Mouse (Mus musculus): ENCODE measurements around the gene Sgms1. TPM values are rescaled to one million over a fixed set of nuclear protein-coding genes. Genes with fewer than 3 reads are reported as not detected.

The Sgms1 gene
- total RNA-seq, 2 experiments from 2014 or later: 84.4 to 112 TPM

- no peak for ATAC-seq (replicated peaks; ENCODE audit: low FRiP score, poor library complexity, severe bottlenecking)
Observed at GRCm38 (mm10) chr19:32230301-32230700, 159.2 kb downstream of the Sgms1 start.

GRCm38 (mm10) chr19:32229776-32230175, 159.7 kb downstream of the Sgms1 start:
- no peak for ATAC-seq (replicated peaks; ENCODE audit: low FRiP score, poor library complexity, severe bottlenecking)

- peak; percentile 82 for ATAC-seq (replicated peaks; ENCODE audit: low FRiP score, poor library complexity, severe bottlenecking)
Observed at GRCm38 (mm10) chr19:32227175-32227574, 162.3 kb downstream of the Sgms1 start.

- no peak for ATAC-seq (replicated peaks; ENCODE audit: low FRiP score, poor library complexity, severe bottlenecking)
Observed at GRCm38 (mm10) chr19:32225097-32225490, 164.4 kb downstream of the Sgms1 start.

- ATAC-seq (replicated peaks; ENCODE audit: low FRiP score, poor library complexity, severe bottlenecking): no peak
Observed at GRCm38 (mm10) chr19:32224318-32225096, 165.0 kb downstream of the Sgms1 start.

- no peak for ATAC-seq (replicated peaks; ENCODE audit: low FRiP score, poor library complexity, severe bottlenecking)
Observed at GRCm38 (mm10) chr19:32223751-32224174, 165.8 kb downstream of the Sgms1 start.

GRCm38 (mm10) chr19:32222083-32222482, 167.4 kb downstream of the Sgms1 start:
- peak; percentile 92 for ATAC-seq (replicated peaks; ENCODE audit: low FRiP score, poor library complexity, severe bottlenecking)

GRCm38 (mm10) chr19:32220991-32221390, 168.5 kb downstream of the Sgms1 start:
- ATAC-seq (replicated peaks; ENCODE audit: low FRiP score, poor library complexity, severe bottlenecking): no peak

GRCm38 (mm10) chr19:32216710-32217109, 172.8 kb downstream of the Sgms1 start:
- ATAC-seq (replicated peaks; ENCODE audit: low FRiP score, poor library complexity, severe bottlenecking): no peak

- no peak for ATAC-seq (replicated peaks; ENCODE audit: low FRiP score, poor library complexity, severe bottlenecking)
Observed at GRCm38 (mm10) chr19:32214905-32215806, 174.4 kb downstream of the Sgms1 start.

- ATAC-seq (replicated peaks; ENCODE audit: low FRiP score, poor library complexity, severe bottlenecking): no peak
Observed at GRCm38 (mm10) chr19:32213577-32213976, 175.9 kb downstream of the Sgms1 start.

GRCm38 (mm10) chr19:32211293-32211585, 178.3 kb downstream of the Sgms1 start:
- peak; percentile 55 for ATAC-seq (replicated peaks; ENCODE audit: low FRiP score, poor library complexity, severe bottlenecking)

GRCm38 (mm10) chr19:32210450-32211292, 178.8 kb downstream of the Sgms1 start:
- ATAC-seq (replicated peaks; ENCODE audit: low FRiP score, poor library complexity, severe bottlenecking): peak; percentile 99

- no peak for ATAC-seq (replicated peaks; ENCODE audit: low FRiP score, poor library complexity, severe bottlenecking)
Observed at GRCm38 (mm10) chr19:32210099-32210449, 179.4 kb downstream of the Sgms1 start.

GRCm38 (mm10) chr19:32202131-32203114, 187.1 kb downstream of the Sgms1 start:
- no peak for ATAC-seq (replicated peaks; ENCODE audit: low FRiP score, poor library complexity, severe bottlenecking)

GRCm38 (mm10) chr19:32199861-32200574, 189.5 kb downstream of the Sgms1 start:
- ATAC-seq (replicated peaks; ENCODE audit: low FRiP score, poor library complexity, severe bottlenecking): no peak

GRCm38 (mm10) chr19:32199133-32199532, 190.4 kb downstream of the Sgms1 start:
- 0 out of 2 replicates have a peak, but pooled peaks have one; percentile 22 for ATAC-seq (replicated peaks; ENCODE audit: low FRiP score, poor library complexity, severe bottlenecking)

GRCm38 (mm10) chr19:32198494-32199106, 190.9 kb downstream of the Sgms1 start:
- no peak for ATAC-seq (replicated peaks; ENCODE audit: low FRiP score, poor library complexity, severe bottlenecking)

Measured in erythroblast, adult 5-6 weeks (primary cell).